Mouse (Mus musculus) spleen, adult 2 months (tissue): ENCODE results near the gene Rbbp6.

Source experiments
- CTCF ChIP-seq: fragments of 200-500 bp; IDR thresholded peaks from 2 replicates; pipeline ENCODE4 v1.5.1; 2011; ENCODE audit warnings: mild to moderate bottlenecking, inconsistent platforms; ENCODE audit not compliant: insufficient read depth, insufficient read length, insufficient replicate concordance; ENCODE audit errors: extremely low read depth
- POLR2A ChIP-seq: fragments of 200-500 bp; IDR thresholded peaks from 2 replicates; pipeline ENCODE4 v1.6.1; 2011; ENCODE audit warnings: low read depth, low read length, inconsistent platforms

GRCm38 (mm10) chr7:122939181-122939580 is 26.3 kb upstream of the Rbbp6 start:
- no peak for TF ChIP-seq CTCF
- no peak for TF ChIP-seq POLR2A
